Comparison of ENCODE assay signal across 9 mouse cellular contexts in the genomic region with DNA sequence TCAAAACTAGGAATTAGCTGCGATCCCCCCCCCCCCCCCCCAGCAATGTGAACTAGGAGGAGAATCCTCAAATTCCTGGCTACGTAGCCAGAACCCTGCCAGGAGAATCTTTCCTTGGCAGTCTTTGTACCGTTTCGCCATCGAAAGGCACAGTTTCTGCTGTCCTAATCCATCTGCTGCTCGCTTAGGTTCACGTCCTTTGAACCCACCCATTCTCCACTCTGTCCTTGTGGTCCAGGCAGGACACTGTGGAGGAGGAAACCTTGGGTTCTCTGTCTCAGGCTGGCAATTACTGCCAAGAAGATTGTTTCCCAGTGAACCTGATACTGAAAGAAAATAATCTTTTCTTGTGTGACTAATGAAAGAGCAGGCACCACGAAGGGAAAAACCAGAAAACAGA. TPM values are rescaled to one million over a fixed set of nuclear protein-coding genes. Genes with fewer than 3 reads are reported as not detected.
DNase-seq lines count a peak whose midpoint lies in the region; ATAC-seq and TF ChIP-seq lines count a peak whose summit lies in the region.
"Had no signal": no experiment of that assay in that cellular context is flagged by ENCODE, and none has a peak within 500 bp of the region (broad histone marks: within the 10 kb centered on the region; RNA-seq: fewer than 3 reads in every experiment).

No protein-coding gene starts in this region.

- intact Hi-C loops in gastrocnemius, postnatal 36 days (cut with DNase I) = loop anchor here (10.0 kb wide), 2 partner anchors 109 to 229 kb away; no protein-coding TSS in a partner anchor

- TF ChIP-seq POLR2A in liver, adult 2 months (IDR thresholded peaks at IDR 0.05; ENCODE audit: extremely low read depth, insufficient read depth, low read length) = no peak
- TF ChIP-seq POLR2A in small intestine, adult 2 months (IDR thresholded peaks at IDR 0.05; ENCODE audit: low read depth, low read length) = no peak; the same call in 1 of the 2 replicates

- DNase-seq in liver, adult 2 months (ENCODE audit: extremely low read depth, low read depth, low spot score) = peak; percentile 87
- DNase-seq in liver = no peak
- DNase-seq in heart, postnatal 0 days (ENCODE audit: low spot score) = no peak
- no peak for DNase-seq in natural killer cell, adult 2 months (ENCODE audit: low spot score in 2 of 2)
- DNase-seq in gastrocnemius, postnatal 36 days = no peak

- 2% methylated on average over 8 of the region's 8 CpGs for WGBS in liver, adult 2 months
- 9% methylated on average over 7 of the region's 8 CpGs for WGBS in heart, postnatal 0 days
- 8% methylated on average over 8 of the region's 8 CpGs for WGBS in limb, embryonic 15.5 days
- WGBS in small intestine, adult 2 months = 12% methylated on average over 8 of the region's 8 CpGs

- H3K4me1 ChIP-seq in liver, adult 2 months (ENCODE audit: control insufficient read depth, insufficient read depth, low read length) = peaks cover 3% of the 10 kb centered on the region; the same call in 1 of the 2 replicates
- H3K4me1 ChIP-seq in brown adipose tissue, adult 24 weeks (ENCODE audit: control insufficient read depth, insufficient read depth, insufficient read length, low read length) = peaks cover 3% of the 10 kb centered on the region
- H3K4me1 ChIP-seq in heart, postnatal 0 days (ENCODE audit: control insufficient read depth, insufficient read depth) = peaks cover 8% of the 10 kb centered on the region; the same call in 1 of the 2 replicates
- peaks cover 10% of the 10 kb centered on the region for H3K4me1 ChIP-seq in limb, embryonic 15.5 days
- peaks cover 5% of the 10 kb centered on the region; the same call in 1 of the 2 replicates for H3K4me1 ChIP-seq in small intestine, adult 2 months (ENCODE audit: control insufficient read depth, insufficient read depth, insufficient read length, low read length)

- H3K27ac ChIP-seq in liver, adult 2 months (replicated peaks; ENCODE audit: insufficient read depth, low read depth, low read length) = peak overlapping the region; percentile 2; the same call in 1 of the 2 replicates
- no peak overlapping the region for H3K27ac ChIP-seq in brown adipose tissue, adult 24 weeks (replicated peaks; ENCODE audit: low read depth, low read length)
- no peak overlapping the region for H3K27ac ChIP-seq in heart, postnatal 0 days (ENCODE audit: low read depth)
- H3K27ac ChIP-seq in limb, embryonic 15.5 days = no peak overlapping the region
- peak overlapping the region; percentile 94 for H3K27ac ChIP-seq in small intestine, adult 2 months (ENCODE audit: insufficient read depth, low read depth, low read length)

- H3K4me2 ChIP-seq in heart, postnatal 0 days (ENCODE audit: low read depth, low read length) = peak overlapping the region; percentile 91
- peak overlapping the region; percentile 83 for H3K4me2 ChIP-seq in limb, embryonic 15.5 days

- TF ChIP-seq EP300 in heart, postnatal 0 days (IDR thresholded peaks at IDR 0.05; ENCODE audit: low read depth) = no peak

- H3K9ac ChIP-seq in liver, adult 2 months (ENCODE audit: low read depth, low read length) = no peak overlapping the region
- no peak overlapping the region for H3K9ac ChIP-seq in heart, postnatal 0 days (replicated peaks; ENCODE audit: low read depth, low read length)
- H3K9ac ChIP-seq in limb, embryonic 15.5 days = no peak overlapping the region

- H3K36me3 ChIP-seq in liver, adult 2 months (ENCODE audit: control insufficient read depth, insufficient read depth, low read length) = no peaks in the 10 kb centered on the region; the same call in 1 of the 2 replicates
- no peaks in the 10 kb centered on the region for H3K36me3 ChIP-seq in heart, postnatal 0 days (replicated peaks; ENCODE audit: control insufficient read depth, insufficient read depth, low read length)
- no peaks in the 10 kb centered on the region for H3K36me3 ChIP-seq in limb, embryonic 15.5 days
- H3K36me3 ChIP-seq in small intestine, adult 2 months (ENCODE audit: control insufficient read depth, insufficient read depth, low read length) = no peaks in the 10 kb centered on the region

- H3K27me3 ChIP-seq in liver, adult 2 months (ENCODE audit: control insufficient read depth, insufficient read depth, low read length) = no peaks in the 10 kb centered on the region
- H3K27me3 ChIP-seq in heart, postnatal 0 days (ENCODE audit: control insufficient read depth, insufficient read depth, low read length) = no peaks in the 10 kb centered on the region
- no peaks in the 10 kb centered on the region for H3K27me3 ChIP-seq in limb, embryonic 15.5 days
- H3K27me3 ChIP-seq in small intestine, adult 2 months (ENCODE audit: control insufficient read depth, insufficient read depth, low read length) = no peaks in the 10 kb centered on the region

- no peak for ATAC-seq in heart, postnatal 0 days (ENCODE audit: insufficient read depth, low read depth)
- no peak for ATAC-seq in limb, embryonic 15.5 days (ENCODE audit: insufficient number of reproducible peaks, low FRiP score, low TSS enrichment, low read depth)

- H3K4me3 ChIP-seq in liver, adult 2 months (ENCODE audit: insufficient read depth, low read depth, low read length) = no peak overlapping the region
- H3K4me3 ChIP-seq in brown adipose tissue, adult 24 weeks (ENCODE audit: insufficient read depth, low read depth, low read length) = peak overlapping the region; percentile 21; the same call in 1 of the 2 replicates
- H3K4me3 ChIP-seq in heart, postnatal 0 days (ENCODE audit: low read depth, low read length) = peak overlapping the region; percentile 100
- peak overlapping the region; percentile 83; the same call in 1 of the 2 replicates for H3K4me3 ChIP-seq in limb, embryonic 15.5 days
- H3K4me3 ChIP-seq in small intestine, adult 2 months (ENCODE audit: low read depth, low read length) = peak overlapping the region; percentile 46

- H3K79me2 ChIP-seq in liver, adult 2 months (ENCODE audit: control insufficient read depth, insufficient read depth, low read length) = peaks cover 3% of the 10 kb centered on the region; the same call in 1 of the 2 replicates

- H3K9me3 ChIP-seq in heart, postnatal 0 days (replicated peaks; ENCODE audit: control insufficient read depth, low read length) = no peaks in the 10 kb centered on the region
- no peaks in the 10 kb centered on the region for H3K9me3 ChIP-seq in limb, embryonic 15.5 days

- TF ChIP-seq CTCF in liver, adult 2 months (IDR thresholded peaks at IDR 0.05; ENCODE audit: low read depth, low read length) = no peak
- TF ChIP-seq CTCF in heart, postnatal 0 days (IDR thresholded peaks at IDR 0.05; ENCODE audit: low read depth) = no peak
- TF ChIP-seq CTCF in small intestine, adult 2 months (IDR thresholded peaks at IDR 0.05; ENCODE audit: extremely low read depth, insufficient read length, insufficient replicate concordance, low read depth, low read length) = no peak

RNA-seq across cellular contexts. Expression of gene Clock, which starts 1.0 kb away (rescaled TPM):
- 14.7 and 17.6 TPM in 2 replicates for total RNA-seq in liver, adult 2 months (2014; rRNA removed)
- 10.9 and 11.3 TPM in 2 replicates for polyA plus RNA-seq in liver, adult 2 months (2012; rRNA removed)
- 15.9 and 21.9 TPM in 2 replicates for polyA plus RNA-seq in brown adipose tissue, adult 24 weeks (2012; ENCODE audit: insufficient read depth, insufficient read length, missing spikeins)
- total RNA-seq in heart, postnatal 0 days (2014; rRNA removed; ENCODE audit: low replicate concordance) = 25.0 and 29.3 TPM in 2 replicates
- 6.2 and 8.2 TPM in 2 replicates for polyA plus RNA-seq in heart, postnatal 0 days (2015; fragmentation: Nextera tagmentation; extraction: Ambion mirVana)
- 11.5 and 12.1 TPM in 2 replicates for polyA plus RNA-seq in limb, embryonic 15.5 days (2015; fragmentation: Nextera tagmentation; extraction: Ambion mirVana)
- 7.2 and 12.3 TPM in 2 replicates for polyA plus RNA-seq in small intestine, adult 2 months (2012; rRNA removed)
- 10 to 100 TPM; 14.8 to 15.1 TPM for total RNA-seq in gastrocnemius, postnatal 36 days (2021)

RNA-seq across cellular contexts. Expression of gene Pdcl2, which starts 25.3 kb away (rescaled TPM):
- not detected in 2 replicates for total RNA-seq in liver, adult 2 months (2014; rRNA removed)
- polyA plus RNA-seq in liver, adult 2 months (2012; rRNA removed) = not detected in 2 replicates
- polyA plus RNA-seq in brown adipose tissue, adult 24 weeks (2012; ENCODE audit: insufficient read depth, insufficient read length, missing spikeins) = not detected in 2 replicates
- not detected in 2 replicates for total RNA-seq in heart, postnatal 0 days (2014; rRNA removed; ENCODE audit: low replicate concordance)
- not detected in 2 replicates for polyA plus RNA-seq in heart, postnatal 0 days (2015; fragmentation: Nextera tagmentation; extraction: Ambion mirVana)
- not detected in 2 replicates for polyA plus RNA-seq in limb, embryonic 15.5 days (2015; fragmentation: Nextera tagmentation; extraction: Ambion mirVana)
- not detected in 2 replicates for polyA plus RNA-seq in small intestine, adult 2 months (2012; rRNA removed)
- not detected for total RNA-seq in gastrocnemius, postnatal 36 days (2021)
- total RNA-seq: common myeloid progenitor, adult 5-6 weeks had no signal

RNA-seq across cellular contexts. Expression of gene Nmu, which starts 58.0 kb away (rescaled TPM):
- total RNA-seq in liver, adult 2 months (2014; rRNA removed) = not detected in 2 replicates
- polyA plus RNA-seq in liver, adult 2 months (2012; rRNA removed) = not detected in 2 replicates
- not detected in 2 replicates for polyA plus RNA-seq in brown adipose tissue, adult 24 weeks (2012; ENCODE audit: insufficient read depth, insufficient read length, missing spikeins)
- total RNA-seq in heart, postnatal 0 days (2014; rRNA removed; ENCODE audit: low replicate concordance) = not detected in 2 replicates
- polyA plus RNA-seq in heart, postnatal 0 days (2015; fragmentation: Nextera tagmentation; extraction: Ambion mirVana) = not detected in 2 replicates
- polyA plus RNA-seq in limb, embryonic 15.5 days (2015; fragmentation: Nextera tagmentation; extraction: Ambion mirVana) = 2.0 and 2.4 TPM in 2 replicates
- polyA plus RNA-seq in small intestine, adult 2 months (2012; rRNA removed) = 5.2 and 10.3 TPM in 2 replicates
- total RNA-seq in gastrocnemius, postnatal 36 days (2021) = not detected
- total RNA-seq: common myeloid progenitor, adult 5-6 weeks had no signal

Comparison
In these comparisons a context has a peak if more than half of its experiments do, and no peak if none do; other contexts are left out.
1. H3K27ac ChIP-seq: peak in liver, adult 2 months (single experiment) and small intestine, adult 2 months (single experiment); none in brown adipose tissue, adult 24 weeks (single experiment), heart, postnatal 0 days (single experiment) and limb, embryonic 15.5 days (single experiment).